Mouse (Mus musculus): Measurements from ENCODE around the gene Atg5.
"Not testable (repeated sequence)": the region's sequence is repeated elsewhere in the genome, so short reads cannot be mapped to it uniquely, and the experiment has no call there.

Gene Atg5

GRCm38 (mm10) chr10:44268145-44268860 lies at the start of gene Atg5:
Gene Atg5, plus strand, starts transcription at chr10:44268358.
- in situ Hi-C loops (cut with MboI; ENCODE audit: low pct_unique_long_range_greater_than_20kb in 1 of 2, low sequenced_read_pairs in 2 of 2, unreplicated experiment in 1 of 2), result no loop called here

GRCm38 (mm10) chr10:44219073-44219472 lies 49.1 kb upstream of the Atg5 start:
- in situ Hi-C loops (cut with MboI; ENCODE audit: low pct_unique_long_range_greater_than_20kb in 1 of 2, low sequenced_read_pairs in 2 of 2, unreplicated experiment in 1 of 2), result not testable (repeated sequence)

DNA sequence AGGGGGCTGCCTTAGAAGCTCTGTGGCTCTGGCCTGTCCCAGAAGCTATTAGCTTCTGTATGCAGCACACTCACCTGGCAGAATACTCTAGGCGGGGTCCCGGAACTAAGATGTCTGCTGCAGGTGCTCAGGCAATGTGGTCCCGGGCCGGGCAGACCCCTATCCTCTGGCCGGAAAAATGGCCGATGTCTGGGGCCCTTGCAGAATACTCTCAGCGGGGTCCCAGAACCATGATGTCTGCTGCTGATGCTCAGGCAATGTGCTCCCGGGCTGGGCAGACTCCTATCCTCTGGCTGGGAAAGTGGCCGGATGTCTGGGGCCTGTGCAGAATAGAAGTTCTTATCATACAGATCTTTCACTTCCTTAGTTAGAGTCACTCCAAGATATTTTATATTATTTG lies 43.8 kb upstream of the Atg5 start:
- in situ Hi-C loops (cut with MboI; ENCODE audit: low pct_unique_long_range_greater_than_20kb in 1 of 2, low sequenced_read_pairs in 2 of 2, unreplicated experiment in 1 of 2), result no loop called here

GRCm38 (mm10) chr10:44233351-44233750 lies 34.8 kb upstream of the Atg5 start:
- in situ Hi-C loops (cut with MboI; ENCODE audit: low pct_unique_long_range_greater_than_20kb in 1 of 2, low sequenced_read_pairs in 2 of 2, unreplicated experiment in 1 of 2), result not testable (repeated sequence)

DNA sequence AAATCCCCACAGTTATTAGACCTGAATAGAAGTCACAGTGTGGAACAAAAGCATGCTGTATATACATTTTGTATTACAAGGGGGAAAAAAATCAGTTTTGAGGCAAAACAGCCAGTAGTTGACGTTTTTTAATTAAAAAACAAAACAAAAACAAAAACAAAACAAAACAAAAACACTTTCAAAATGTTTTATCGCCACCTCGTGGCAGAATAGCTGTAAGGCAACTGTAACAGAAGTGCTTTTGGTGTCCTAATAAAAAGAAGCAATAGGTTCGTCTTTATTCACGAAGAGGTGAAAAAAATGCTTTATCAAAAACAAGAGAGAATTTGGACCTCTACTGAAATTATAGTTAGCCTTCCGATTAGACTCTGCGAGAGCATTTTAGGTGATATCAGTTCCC lies 32.9 kb upstream of the Atg5 start:
- in situ Hi-C loops (cut with MboI; ENCODE audit: low pct_unique_long_range_greater_than_20kb in 1 of 2, low sequenced_read_pairs in 2 of 2, unreplicated experiment in 1 of 2), result not testable (repeated sequence)

GRCm38 (mm10) chr10:44256624-44257023 lies 11.5 kb upstream of the Atg5 start:
- in situ Hi-C loops (cut with MboI; ENCODE audit: low pct_unique_long_range_greater_than_20kb in 1 of 2, low sequenced_read_pairs in 2 of 2, unreplicated experiment in 1 of 2), result no loop called here

GRCm38 (mm10) chr10:44265835-44266234 lies 2.3 kb upstream of the Atg5 start:
- in situ Hi-C loops (cut with MboI; ENCODE audit: low pct_unique_long_range_greater_than_20kb in 1 of 2, low sequenced_read_pairs in 2 of 2, unreplicated experiment in 1 of 2), result no loop called here

GRCm38 (mm10) chr10:44266561-44266960 lies 1.6 kb upstream of the Atg5 start:
- in situ Hi-C loops (cut with MboI; ENCODE audit: low pct_unique_long_range_greater_than_20kb in 1 of 2, low sequenced_read_pairs in 2 of 2, unreplicated experiment in 1 of 2), result no loop called here

DNA sequence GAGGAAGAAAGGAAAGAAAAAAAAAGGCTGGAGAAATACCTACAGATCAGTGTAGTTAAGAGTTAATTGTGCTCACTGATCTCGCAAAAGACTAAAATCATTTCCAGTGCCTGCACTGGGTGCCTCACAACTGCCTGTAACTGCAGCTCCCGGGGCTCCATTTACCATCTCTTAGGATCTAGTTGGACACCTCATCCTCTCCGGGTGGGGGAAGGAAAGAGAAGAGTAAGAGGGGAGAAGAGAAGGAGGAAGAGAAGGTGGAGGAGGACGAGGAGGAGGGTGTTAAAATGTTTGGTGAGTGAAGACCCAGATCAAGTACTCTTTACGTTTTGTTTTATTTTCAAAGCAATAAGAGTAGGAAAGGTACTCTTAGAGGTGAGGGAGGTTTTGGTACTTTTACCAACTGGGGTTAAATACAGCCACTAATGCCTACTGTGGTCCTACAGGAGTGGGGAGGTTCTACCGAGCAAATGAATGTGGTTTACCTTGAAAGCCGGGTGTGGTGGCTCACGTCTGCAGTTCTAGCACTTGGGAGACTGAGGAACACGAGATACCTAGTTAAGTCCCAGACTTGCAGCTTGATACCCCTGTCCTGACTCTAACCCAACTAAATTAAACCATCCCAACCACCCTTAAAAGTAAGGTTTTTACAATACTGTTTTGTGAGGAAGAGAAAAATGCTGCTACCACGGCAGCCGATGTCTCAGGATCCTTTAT lies 574 bp upstream of the Atg5 start:
- in situ Hi-C loops (cut with MboI; ENCODE audit: low pct_unique_long_range_greater_than_20kb in 1 of 2, low sequenced_read_pairs in 2 of 2, unreplicated experiment in 1 of 2), result no loop called here

GRCm38 (mm10) chr10:44269211-44269610 lies 1.1 kb downstream of the Atg5 start:
- in situ Hi-C loops (cut with MboI; ENCODE audit: low pct_unique_long_range_greater_than_20kb in 1 of 2, low sequenced_read_pairs in 2 of 2, unreplicated experiment in 1 of 2), result no loop called here

GRCm38 (mm10) chr10:44282323-44282722 lies 14.2 kb downstream of the Atg5 start:
- in situ Hi-C loops (cut with MboI; ENCODE audit: low pct_unique_long_range_greater_than_20kb in 1 of 2, low sequenced_read_pairs in 2 of 2, unreplicated experiment in 1 of 2), result loop anchor here (25.0 kb wide), 3 partner anchors 480 to 755 kb away; no protein-coding TSS in a partner anchor

- in situ Hi-C loops (cut with MboI; ENCODE audit: low pct_unique_long_range_greater_than_20kb in 1 of 2, low sequenced_read_pairs in 2 of 2, unreplicated experiment in 1 of 2), result loop anchor here (25.0 kb wide), 3 partner anchors 477 to 752 kb away; no protein-coding TSS in a partner anchor
Measured at GRCm38 (mm10) chr10:44285106-44285505, 16.9 kb downstream of the Atg5 start.

GRCm38 (mm10) chr10:44285935-44286334 lies 17.8 kb downstream of the Atg5 start:
- in situ Hi-C loops (cut with MboI; ENCODE audit: low pct_unique_long_range_greater_than_20kb in 1 of 2, low sequenced_read_pairs in 2 of 2, unreplicated experiment in 1 of 2), result loop anchor here (25.0 kb wide), 3 partner anchors 476 to 751 kb away; no protein-coding TSS in a partner anchor

DNA sequence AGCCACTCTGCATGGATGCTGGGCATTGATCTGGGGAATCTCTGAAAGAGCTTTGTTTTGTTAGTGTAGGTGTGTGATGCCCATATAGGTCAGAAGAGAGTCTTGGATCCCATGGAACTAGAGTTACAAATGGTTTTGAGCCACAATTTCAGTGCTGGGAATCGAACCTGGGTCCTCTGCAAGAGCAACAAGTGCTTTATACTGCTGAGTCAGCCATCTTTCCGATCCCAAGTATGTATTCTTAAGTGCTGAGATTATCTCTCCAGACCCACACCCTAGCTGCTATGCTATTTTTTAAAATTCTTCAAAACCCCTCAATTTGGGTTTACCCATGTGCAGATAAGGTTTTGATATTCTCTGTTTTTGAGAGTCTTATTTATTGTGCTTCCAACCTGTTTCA lies 22.7 kb downstream of the Atg5 start:
- in situ Hi-C loops (cut with MboI; ENCODE audit: low pct_unique_long_range_greater_than_20kb in 1 of 2, low sequenced_read_pairs in 2 of 2, unreplicated experiment in 1 of 2), result loop anchor here (25.0 kb wide), 3 partner anchors 471 to 746 kb away; no protein-coding TSS in a partner anchor

DNA sequence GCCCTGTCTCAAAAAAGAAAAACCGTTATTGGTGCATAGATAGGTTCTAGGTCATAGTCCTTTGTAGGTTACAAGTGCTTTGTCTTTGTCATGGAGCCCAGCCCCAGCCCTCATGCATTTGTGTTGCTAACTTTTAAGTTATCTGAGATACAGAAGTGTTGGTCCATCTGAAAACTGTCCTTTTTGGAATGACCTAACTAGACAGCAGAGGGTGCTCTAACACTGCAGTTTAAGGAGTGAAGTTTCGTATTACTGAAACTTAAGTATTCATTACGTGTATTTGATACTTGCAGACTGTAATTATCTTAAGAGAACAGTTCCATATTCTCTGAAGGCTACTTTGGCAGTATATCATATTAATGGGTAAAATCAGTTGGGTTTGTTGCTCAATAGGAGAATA lies 24.0 kb downstream of the Atg5 start:
- in situ Hi-C loops (cut with MboI; ENCODE audit: low pct_unique_long_range_greater_than_20kb in 1 of 2, low sequenced_read_pairs in 2 of 2, unreplicated experiment in 1 of 2), result loop anchor here (25.0 kb wide), 3 partner anchors 470 to 745 kb away; no protein-coding TSS in a partner anchor

DNA sequence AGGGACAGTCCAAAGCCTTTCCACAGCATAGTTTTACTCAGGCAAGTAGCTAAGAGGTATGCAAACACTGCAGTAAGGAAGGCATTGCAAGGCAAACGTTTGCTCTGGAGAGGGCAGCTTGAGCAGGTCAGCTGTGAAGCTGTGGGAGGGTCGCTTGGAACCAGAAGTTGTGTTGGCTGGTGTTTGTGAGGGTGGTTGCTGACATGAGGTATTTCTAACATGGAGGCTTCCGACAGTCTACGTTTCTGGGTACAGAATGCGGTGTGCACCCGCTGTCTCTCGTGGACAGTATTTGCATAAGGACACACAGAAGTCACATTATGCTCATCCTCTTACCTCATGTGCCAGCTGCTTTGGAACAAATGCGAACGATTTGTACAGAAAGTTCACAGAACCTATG lies 31.0 kb downstream of the Atg5 start:
- in situ Hi-C loops (cut with MboI; ENCODE audit: low pct_unique_long_range_greater_than_20kb in 1 of 2, low sequenced_read_pairs in 2 of 2, unreplicated experiment in 1 of 2), result loop anchor here (25.0 kb wide), 3 partner anchors 463 to 738 kb away; no protein-coding TSS in a partner anchor

GRCm38 (mm10) chr10:44300078-44300477 lies 31.9 kb downstream of the Atg5 start:
- in situ Hi-C loops (cut with MboI; ENCODE audit: low pct_unique_long_range_greater_than_20kb in 1 of 2, low sequenced_read_pairs in 2 of 2, unreplicated experiment in 1 of 2), result no loop called here

GRCm38 (mm10) chr10:44303648-44304329 lies 35.6 kb downstream of the Atg5 start:
- in situ Hi-C loops (cut with MboI; ENCODE audit: low pct_unique_long_range_greater_than_20kb in 1 of 2, low sequenced_read_pairs in 2 of 2, unreplicated experiment in 1 of 2), result no loop called here

GRCm38 (mm10) chr10:44304330-44304717 lies 36.2 kb downstream of the Atg5 start:
- in situ Hi-C loops (cut with MboI; ENCODE audit: low pct_unique_long_range_greater_than_20kb in 1 of 2, low sequenced_read_pairs in 2 of 2, unreplicated experiment in 1 of 2), result no loop called here

All from mouse embryonic stem cell (cell line).